Comparison of ENCODE assay signal across 21 mouse cellular contexts in genomic region chr2:129246436-129246835, GRCm38 (mm10). TPM values are rescaled to one million over a fixed set of nuclear protein-coding genes. Genes with fewer than 3 reads are reported as not detected.
DNase-seq lines count a peak whose midpoint lies in the region; ATAC-seq and TF ChIP-seq lines count a peak whose summit lies in the region.
"Had no signal": no experiment of that assay in that cellular context is flagged by ENCODE, and none has a peak within 500 bp of the region (broad histone marks: within the 10 kb centered on the region; RNA-seq: fewer than 3 reads in every experiment).

No protein-coding gene starts in this region.

- no peaks in the 10 kb centered on the region for H3K27me3 ChIP-seq in heart, embryonic 10.5 days (ENCODE audit: insufficient read depth, poor library complexity, severe bottlenecking)
- H3K27me3 ChIP-seq in heart, embryonic 12.5 days (replicated peaks), result no peaks in the 10 kb centered on the region
- no peaks in the 10 kb centered on the region for H3K27me3 ChIP-seq in E14TG2a.4 (ENCODE audit: insufficient read depth, low read length)
- no peaks in the 10 kb centered on the region for H3K27me3 ChIP-seq in small intestine, adult 2 months (ENCODE audit: control insufficient read depth, insufficient read depth, low read length)
- no peaks in the 10 kb centered on the region for H3K27me3 ChIP-seq in hindbrain, embryonic 14.5 days (ENCODE audit: control insufficient read depth, insufficient read depth, low read length)
- H3K27me3 ChIP-seq in forebrain, embryonic 14.5 days (replicated peaks; ENCODE audit: control insufficient read depth, insufficient read depth, low read length), result no peaks in the 10 kb centered on the region
- H3K27me3 ChIP-seq: CH12.LX; embryonic facial prominence, embryonic 12.5 days; heart, embryonic 13.5 days; hindbrain, embryonic 12.5 days; Patski had no signal

- H3K4me1 ChIP-seq in heart, embryonic 10.5 days, result peaks cover 44% of the 10 kb centered on the region
- H3K4me1 ChIP-seq in heart, embryonic 12.5 days (replicated peaks), result peaks cover 41% of the 10 kb centered on the region
- peaks cover 83% of the 10 kb centered on the region for H3K4me1 ChIP-seq in E14TG2a.4 (replicated peaks; ENCODE audit: low read depth, low read length)
- H3K4me1 ChIP-seq in small intestine, adult 2 months (ENCODE audit: control insufficient read depth, insufficient read depth, insufficient read length, low read length), result peaks cover 30% of the 10 kb centered on the region
- H3K4me1 ChIP-seq in hindbrain, embryonic 14.5 days (replicated peaks; ENCODE audit: control insufficient read depth, insufficient read depth, low read length), result no peaks in the 10 kb centered on the region
- H3K4me1 ChIP-seq in forebrain, embryonic 14.5 days (ENCODE audit: control insufficient read depth, insufficient read depth, low read length), result no peaks in the 10 kb centered on the region

- no peak for TF ChIP-seq CTCF in E14TG2a.4 (conservative IDR thresholded peaks at IDR 0.05; ENCODE audit: low read length)
- TF ChIP-seq CTCF in small intestine, adult 2 months (IDR thresholded peaks at IDR 0.05; ENCODE audit: extremely low read depth, insufficient read length, insufficient replicate concordance, low read depth, low read length), result no peak

- H3K36me3 ChIP-seq in heart, embryonic 10.5 days, result no peaks in the 10 kb centered on the region
- no peaks in the 10 kb centered on the region for H3K36me3 ChIP-seq in heart, embryonic 12.5 days
- H3K36me3 ChIP-seq in E14TG2a.4 (ENCODE audit: insufficient read depth, low read length), result no peaks in the 10 kb centered on the region
- no peaks in the 10 kb centered on the region for H3K36me3 ChIP-seq in small intestine, adult 2 months (ENCODE audit: control insufficient read depth, insufficient read depth, low read length)
- H3K36me3 ChIP-seq in hindbrain, embryonic 14.5 days (replicated peaks; ENCODE audit: control insufficient read depth, insufficient read depth), result no peaks in the 10 kb centered on the region
- no peaks in the 10 kb centered on the region for H3K36me3 ChIP-seq in forebrain, embryonic 14.5 days (ENCODE audit: control insufficient read depth, insufficient read depth, low read length)
- H3K36me3 ChIP-seq: embryonic facial prominence, embryonic 12.5 days; heart, embryonic 13.5 days; hindbrain, embryonic 12.5 days had no signal

- no peak for TF ChIP-seq POLR2A in small intestine, adult 2 months (IDR thresholded peaks at IDR 0.05; ENCODE audit: low read depth, low read length)

- no peaks in the 10 kb centered on the region for H3K9me3 ChIP-seq in heart, embryonic 10.5 days
- no peaks in the 10 kb centered on the region for H3K9me3 ChIP-seq in heart, embryonic 12.5 days (replicated peaks)
- no peaks in the 10 kb centered on the region for H3K9me3 ChIP-seq in E14TG2a.4 (ENCODE audit: low read length)
- H3K9me3 ChIP-seq in hindbrain, embryonic 14.5 days (ENCODE audit: control insufficient read depth, low read length), result no peaks in the 10 kb centered on the region
- H3K9me3 ChIP-seq in forebrain, embryonic 14.5 days (replicated peaks; ENCODE audit: control insufficient read depth, low read length), result no peaks in the 10 kb centered on the region
- H3K9me3 ChIP-seq: embryonic facial prominence, embryonic 12.5 days; heart, embryonic 13.5 days; hindbrain, embryonic 12.5 days had no signal

- no peak overlapping the region for H3K4me2 ChIP-seq in heart, embryonic 12.5 days
- H3K4me2 ChIP-seq in hindbrain, embryonic 14.5 days (replicated peaks), result no peak overlapping the region
- H3K4me2 ChIP-seq in forebrain, embryonic 14.5 days (ENCODE audit: low read length), result no peak overlapping the region
- H3K4me2 ChIP-seq: embryonic facial prominence, embryonic 12.5 days; hindbrain, embryonic 12.5 days had no signal

- H3K27ac ChIP-seq in heart, embryonic 10.5 days, result peak overlapping the region; percentile 53; the same call in 1 of the 2 replicates
- no peak overlapping the region for H3K27ac ChIP-seq in heart, embryonic 12.5 days (ENCODE audit: poor library complexity, severe bottlenecking)
- H3K27ac ChIP-seq in small intestine, adult 2 months (ENCODE audit: insufficient read depth, low read depth, low read length), result peak overlapping the region; percentile 99
- H3K27ac ChIP-seq in hindbrain, embryonic 14.5 days, result no peak overlapping the region
- H3K27ac ChIP-seq in forebrain, embryonic 14.5 days (ENCODE audit: low read depth, low read length), result no peak overlapping the region
- H3K27ac ChIP-seq: embryonic facial prominence, embryonic 12.5 days; heart, adult 2 months; hindbrain, embryonic 12.5 days; hindbrain, postnatal 0 days had no signal

- no peak for ATAC-seq in heart, embryonic 12.5 days (ENCODE audit: insufficient number of reproducible peaks, low FRiP score)
- no peak for ATAC-seq in hindbrain, embryonic 14.5 days (ENCODE audit: low FRiP score)
- ATAC-seq in forebrain, embryonic 14.5 days, result no peak
- ATAC-seq: forebrain, embryonic 16.5 days; hindbrain, postnatal 0 days; Patski had no signal

- H3K4me3 ChIP-seq in heart, embryonic 10.5 days, result no peak overlapping the region
- H3K4me3 ChIP-seq in heart, embryonic 12.5 days, result no peak overlapping the region
- H3K4me3 ChIP-seq in E14TG2a.4 (replicated peaks; ENCODE audit: low read length), result peak overlapping the region; percentile 51
- H3K4me3 ChIP-seq in small intestine, adult 2 months (ENCODE audit: low read depth, low read length), result no peak overlapping the region
- H3K4me3 ChIP-seq in hindbrain, embryonic 14.5 days (replicated peaks; ENCODE audit: low read length), result no peak overlapping the region
- no peak overlapping the region for H3K4me3 ChIP-seq in forebrain, embryonic 14.5 days (ENCODE audit: low read depth, low read length)
- H3K4me3 ChIP-seq: embryonic facial prominence, embryonic 12.5 days; heart, adult 2 months; heart, embryonic 13.5 days; hindbrain, embryonic 12.5 days had no signal

- no peak for DNase-seq in heart, embryonic 10.5 days (ENCODE audit: low spot score)
- peak; percentile 59 for DNase-seq in ES-CJ7 (ENCODE audit: low read depth, low spot score)
- DNase-seq in hindbrain, embryonic 14.5 days (ENCODE audit: low spot score), result no peak
- DNase-seq in forebrain, embryonic 14.5 days (ENCODE audit: low spot score), result no peak
- DNase-seq: adrenal gland, postnatal 14 days; cerebellum, adult 11-12 months; cerebellum, adult 9-10 months; cerebellum, postnatal 25 days; gastrocnemius, postnatal 10 days; heart, adult 2 months; heart, postnatal 4 days had no signal

- H3K9ac ChIP-seq in heart, embryonic 12.5 days, result no peak overlapping the region
- no peak overlapping the region for H3K9ac ChIP-seq in hindbrain, embryonic 14.5 days
- H3K9ac ChIP-seq in forebrain, embryonic 14.5 days (ENCODE audit: low read length), result no peak overlapping the region
- H3K9ac ChIP-seq: embryonic facial prominence, embryonic 12.5 days; heart, embryonic 13.5 days; hindbrain, embryonic 12.5 days had no signal

- WGBS in heart, embryonic 10.5 days, result 74% methylated on average over 7 of the region's 7 CpGs
- WGBS in heart, embryonic 12.5 days, result 70% methylated on average over 7 of the region's 7 CpGs
- WGBS in small intestine, adult 2 months, result 61% methylated on average over 7 of the region's 7 CpGs
- WGBS in hindbrain, embryonic 14.5 days, result 84% methylated on average over 7 of the region's 7 CpGs
- 85% methylated on average over 7 of the region's 7 CpGs for WGBS in forebrain, embryonic 14.5 days

RNA-seq across cellular contexts. Expression of gene Slc20a1, which starts 47.9 kb away (rescaled TPM):
- polyA plus RNA-seq in heart, embryonic 10.5 days (2016; fragmentation: Nextera tagmentation; extraction: Ambion mirVana), result 41.6 and 41.8 TPM in 2 replicates
- polyA plus RNA-seq in heart, embryonic 12.5 days (2016; fragmentation: Nextera tagmentation; extraction: Ambion mirVana), result 45.8 and 47.5 TPM in 2 replicates
- 4.8 and 6.6 TPM in 2 replicates for polyA plus RNA-seq in small intestine, adult 2 months (2012; rRNA removed)
- 50.7 and 56.3 TPM in 2 replicates for polyA plus RNA-seq in hindbrain, embryonic 14.5 days (2014; fragmentation: Nextera tagmentation; extraction: Ambion mirVana)
- 46.8 and 55.4 TPM in 2 replicates for polyA plus RNA-seq in forebrain, embryonic 14.5 days (2014; fragmentation: Nextera tagmentation; extraction: Ambion mirVana)

RNA-seq across cellular contexts. Expression of gene Ckap2l, which starts 50.6 kb away (rescaled TPM):
- 48.4 and 50.4 TPM in 2 replicates for polyA plus RNA-seq in heart, embryonic 10.5 days (2016; fragmentation: Nextera tagmentation; extraction: Ambion mirVana)
- 47.3 and 51.6 TPM in 2 replicates for polyA plus RNA-seq in heart, embryonic 12.5 days (2016; fragmentation: Nextera tagmentation; extraction: Ambion mirVana)
- 0.47 and 0.91 TPM in 2 replicates for polyA plus RNA-seq in small intestine, adult 2 months (2012; rRNA removed)
- 9.8 and 13.6 TPM in 2 replicates for polyA plus RNA-seq in hindbrain, embryonic 14.5 days (2014; fragmentation: Nextera tagmentation; extraction: Ambion mirVana)
- 36.6 and 44.2 TPM in 2 replicates for polyA plus RNA-seq in forebrain, embryonic 14.5 days (2014; fragmentation: Nextera tagmentation; extraction: Ambion mirVana)

Comparison
In these comparisons a context has a peak if more than half of its experiments do, and no peak if none do; other contexts are left out.
1. H3K27ac ChIP-seq: peak in heart, embryonic 10.5 days (single experiment) and small intestine, adult 2 months (single experiment); none in heart, embryonic 12.5 days (single experiment), hindbrain, embryonic 14.5 days (single experiment) and forebrain, embryonic 14.5 days (single experiment).